Mouse (Mus musculus): ENCODE data around the gene Ppil6.

DNA sequence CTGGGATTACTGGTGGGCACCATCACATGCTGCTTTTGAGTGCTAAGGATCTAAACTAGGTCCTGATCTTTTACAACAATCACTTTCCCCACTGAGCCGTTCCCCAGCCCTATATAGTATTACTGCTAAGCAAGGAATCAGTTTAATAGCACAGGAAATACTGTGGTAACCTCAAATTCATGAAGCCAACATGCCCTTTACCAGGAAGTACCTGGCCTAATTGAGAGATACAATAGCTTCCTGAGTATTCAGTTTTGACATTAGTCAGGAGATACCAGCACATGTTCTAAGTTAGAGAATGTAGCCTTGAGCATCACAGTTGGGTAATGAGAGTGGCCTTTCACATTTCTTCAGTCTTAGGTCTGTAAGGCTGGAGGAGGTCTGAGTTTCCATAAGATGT lies 46.5 kb downstream of the Ppil6 start:
- TF ChIP-seq POLR2A (IDR thresholded peaks at IDR 0.05; ENCODE audit: low read depth, low read length) (no peak), CTCF (IDR thresholded peaks at IDR 0.05; ENCODE audit: borderline replicate concordance, insufficient read depth, low read length) (no peak)
